30 mouse cellular contexts compared by ENCODE assay signal in genomic region chr9:44065177-44065576, GRCm38 (mm10). TPM values are rescaled to one million over a fixed set of nuclear protein-coding genes. Genes with fewer than 3 reads are reported as not detected.
DNase-seq lines count a peak whose midpoint lies in the region; ATAC-seq and TF ChIP-seq lines count a peak whose summit lies in the region.
"Had no signal": no experiment of that assay in that cellular context is flagged by ENCODE, and none has a peak within 500 bp of the region (broad histone marks: within the 10 kb centered on the region; RNA-seq: fewer than 3 reads in every experiment).

No protein-coding gene starts in this region.

- no peaks in the 10 kb centered on the region for H3K9me3 ChIP-seq in hindbrain, postnatal 0 days (ENCODE audit: low read length)
- H3K9me3 ChIP-seq in hindbrain, embryonic 13.5 days = no peaks in the 10 kb centered on the region
- no peaks in the 10 kb centered on the region for H3K9me3 ChIP-seq in liver, embryonic 14.5 days (ENCODE audit: control insufficient read depth, low read length)
- H3K9me3 ChIP-seq: embryonic facial prominence, embryonic 13.5 days; forebrain, embryonic 12.5 days; heart, embryonic 10.5 days; hindbrain, embryonic 10.5 days; limb, embryonic 12.5 days; megakaryocyte, embryonic 14.5 days had no signal

- DNase-seq in cerebellum, adult 11-12 months = peak; percentile 29
- no peak for DNase-seq in cerebellum, adult 8-10 months
- no peak for DNase-seq in hindbrain, postnatal 0 days (ENCODE audit: low spot score)
- no peak for DNase-seq in liver, embryonic 14.5 days (ENCODE audit: low read depth in 3 of 3, low spot score in 3 of 3)
- no peak for DNase-seq in liver
- DNase-seq in testis, postnatal 10 days (ENCODE audit: low spot score) = no peak
- DNase-seq: adrenal gland, postnatal 14 days; cerebellum, postnatal 36 days; embryo, embryonic 11 days; gastrocnemius, postnatal 36 days; kidney, adult 18-20 months; kidney, postnatal 10 days; lung, postnatal 36 days; right cerebral cortex, adult 18-20 months; right cerebral cortex, postnatal 4 days; thymus, adult 2 months; thymus, postnatal 4 days had no signal

- no peaks in the 10 kb centered on the region for H3K4me1 ChIP-seq in hindbrain, postnatal 0 days (ENCODE audit: insufficient read depth, low read length)
- peaks cover 10% of the 10 kb centered on the region for H3K4me1 ChIP-seq in hindbrain, embryonic 13.5 days (replicated peaks)
- peaks cover 4 to 5% of the 10 kb centered on the region in 2 experiments; a peak in 2 of 4 replicates for H3K4me1 ChIP-seq in liver, embryonic 14.5 days (replicated peaks; ENCODE audit: control insufficient read depth in 2 of 2, insufficient read depth in 2 of 2, low read length in 1 of 2)
- peaks cover 5% of the 10 kb centered on the region for H3K4me1 ChIP-seq in testis, adult 2 months (ENCODE audit: control insufficient read depth, insufficient read depth, low read length)

- no peak for TF ChIP-seq EP300 in liver, embryonic 14.5 days (IDR thresholded peaks at IDR 0.05; ENCODE audit: low read depth)

- no peak overlapping the region for H3K9ac ChIP-seq in hindbrain, postnatal 0 days (replicated peaks; ENCODE audit: low read length)
- no peak overlapping the region for H3K9ac ChIP-seq in hindbrain, embryonic 13.5 days
- H3K9ac ChIP-seq in liver, embryonic 14.5 days (replicated peaks) = no peak overlapping the region
- H3K9ac ChIP-seq: embryonic facial prominence, embryonic 13.5 days; forebrain, embryonic 12.5 days; limb, embryonic 12.5 days had no signal

- no peaks in the 10 kb centered on the region for H3K36me3 ChIP-seq in hindbrain, postnatal 0 days (ENCODE audit: insufficient read depth, low read length)
- H3K36me3 ChIP-seq in hindbrain, embryonic 13.5 days = no peaks in the 10 kb centered on the region
- H3K36me3 ChIP-seq in liver, embryonic 14.5 days (replicated peaks; ENCODE audit: control insufficient read depth, insufficient read depth, low read depth) = no peaks in the 10 kb centered on the region
- no peaks in the 10 kb centered on the region for H3K36me3 ChIP-seq in testis, adult 2 months (ENCODE audit: control insufficient read depth, insufficient read depth, low read length)
- H3K36me3 ChIP-seq: embryonic facial prominence, embryonic 13.5 days; forebrain, embryonic 12.5 days; heart, embryonic 10.5 days; hindbrain, embryonic 10.5 days; limb, embryonic 12.5 days had no signal

- no peak for TF ChIP-seq POLR2A in testis, adult 2 months (IDR thresholded peaks at IDR 0.05; ENCODE audit: control insufficient read depth, low read depth, low read length)

- no peak overlapping the region for H3K4me3 ChIP-seq in hindbrain, postnatal 0 days (ENCODE audit: low read length)
- H3K4me3 ChIP-seq in hindbrain, embryonic 13.5 days = no peak overlapping the region
- H3K4me3 ChIP-seq in liver, embryonic 14.5 days (ENCODE audit: insufficient read depth in 1 of 2, low read depth in 2 of 2, low read length in 2 of 2) = no peak overlapping the region
- H3K4me3 ChIP-seq in testis, adult 2 months (ENCODE audit: control insufficient read depth, low read depth, low read length) = peak overlapping the region; percentile 64; the same call in 1 of the 2 replicates
- H3K4me3 ChIP-seq: embryonic facial prominence, embryonic 13.5 days; erythroblast, embryonic 14.5 days; forebrain, embryonic 12.5 days; heart, embryonic 10.5 days; hindbrain, embryonic 10.5 days; limb, embryonic 12.5 days; megakaryocyte, embryonic 14.5 days had no signal

- no peaks in the 10 kb centered on the region for H3K27me3 ChIP-seq in hindbrain, postnatal 0 days (ENCODE audit: insufficient read depth, low read length)
- 0 out of 2 replicates have a peak, but pooled peaks cover 9% of the 10 kb centered on the region for H3K27me3 ChIP-seq in hindbrain, embryonic 13.5 days
- H3K27me3 ChIP-seq in liver, embryonic 14.5 days (ENCODE audit: control insufficient read depth, insufficient read depth, low read length) = no peaks in the 10 kb centered on the region; the same call in 1 of the 2 replicates
- no peaks in the 10 kb centered on the region for H3K27me3 ChIP-seq in testis, adult 2 months (ENCODE audit: control insufficient read depth, insufficient read depth, low read length)
- H3K27me3 ChIP-seq: embryonic facial prominence, embryonic 13.5 days had no signal

- ATAC-seq in hindbrain, postnatal 0 days = no peak
- no peak for ATAC-seq in hindbrain, embryonic 13.5 days (ENCODE audit: low FRiP score)
- ATAC-seq in liver, embryonic 14.5 days (ENCODE audit: insufficient read depth) = no peak
- ATAC-seq: midbrain, embryonic 16.5 days had no signal

- TF ChIP-seq CTCF in hindbrain, postnatal 0 days (IDR thresholded peaks at IDR 0.05; ENCODE audit: low read depth) = peak; percentile 2; the same call in 1 of the 2 replicates
- TF ChIP-seq CTCF in liver, embryonic 14.5 days (IDR thresholded peaks at IDR 0.05; ENCODE audit: low read depth) = peak; percentile 29; the same call in 1 of the 2 replicates
- TF ChIP-seq CTCF in testis, adult 2 months (IDR thresholded peaks at IDR 0.05; ENCODE audit: control insufficient read depth, insufficient read depth, insufficient replicate concordance, low read depth, low read length) = no peak

- 51% methylated on average over 1 of the region's 1 CpGs for WGBS in hindbrain, postnatal 0 days
- WGBS in hindbrain, embryonic 13.5 days = 42% methylated on average over 1 of the region's 1 CpGs
- 28% methylated on average over 1 of the region's 1 CpGs for WGBS in liver, embryonic 14.5 days (ENCODE audit: insufficient replicate concordance)

- no peak overlapping the region for H3K27ac ChIP-seq in hindbrain, postnatal 0 days
- no peak overlapping the region for H3K27ac ChIP-seq in hindbrain, embryonic 13.5 days
- no peak overlapping the region for H3K27ac ChIP-seq in liver, embryonic 14.5 days
- H3K27ac ChIP-seq in testis, adult 2 months (ENCODE audit: control insufficient read depth, insufficient read depth, low read depth, low read length) = no peak overlapping the region
- H3K27ac ChIP-seq: embryonic facial prominence, embryonic 13.5 days; forebrain, embryonic 12.5 days; heart, embryonic 10.5 days; hindbrain, embryonic 10.5 days; limb, embryonic 12.5 days had no signal

- no peak overlapping the region for H3K4me2 ChIP-seq in hindbrain, postnatal 0 days (ENCODE audit: low read depth, low read length)
- H3K4me2 ChIP-seq in hindbrain, embryonic 13.5 days = no peak overlapping the region
- H3K4me2 ChIP-seq in liver, embryonic 14.5 days (ENCODE audit: low read depth) = no peak overlapping the region
- H3K4me2 ChIP-seq: embryonic facial prominence, embryonic 13.5 days; forebrain, embryonic 12.5 days; limb, embryonic 12.5 days had no signal

RNA-seq across cellular contexts. Expression of gene Usp2, which starts 1.6 kb away (rescaled TPM):
- total RNA-seq in hindbrain, postnatal 0 days (2014; rRNA removed) = 11.0 and 14.2 TPM in 2 replicates
- polyA plus RNA-seq in hindbrain, postnatal 0 days (2015; fragmentation: Nextera tagmentation; extraction: Ambion mirVana) = 19.6 and 20.5 TPM in 2 replicates
- polyA plus RNA-seq in hindbrain, embryonic 13.5 days (2015; fragmentation: Nextera tagmentation; extraction: Ambion mirVana) = 8.1 and 12.2 TPM in 2 replicates
- polyA plus RNA-seq in liver, embryonic 14.5 days (2012; rRNA removed) = 0.27 TPM in 2 replicates
- polyA plus RNA-seq in liver, embryonic 14.5 days (2014; fragmentation: Nextera tagmentation; extraction: Ambion mirVana) = 1.6 and 2.0 TPM in 2 replicates
- polyA plus RNA-seq in testis, adult 2 months (2012; rRNA removed) = 597 and 615 TPM in 2 replicates
- polyA plus RNA-seq: erythroblast, embryonic 14.5 days had no signal

RNA-seq across cellular contexts. Expression of gene Thy1, which starts 22.0 kb away (rescaled TPM):
- 131 and 138 TPM in 2 replicates for total RNA-seq in hindbrain, postnatal 0 days (2014; rRNA removed)
- 49.6 and 51.1 TPM in 2 replicates for polyA plus RNA-seq in hindbrain, postnatal 0 days (2015; fragmentation: Nextera tagmentation; extraction: Ambion mirVana)
- polyA plus RNA-seq in hindbrain, embryonic 13.5 days (2015; fragmentation: Nextera tagmentation; extraction: Ambion mirVana) = 0.27 and 0.55 TPM in 2 replicates
- polyA plus RNA-seq in liver, embryonic 14.5 days (2012; rRNA removed) = 0.64 and 0.90 TPM in 2 replicates
- polyA plus RNA-seq in liver, embryonic 14.5 days (2014; fragmentation: Nextera tagmentation; extraction: Ambion mirVana) = 0.14 and 0.33 TPM in 2 replicates
- 0.36 and 0.95 TPM in 2 replicates for polyA plus RNA-seq in testis, adult 2 months (2012; rRNA removed)
- polyA plus RNA-seq: erythroblast, embryonic 14.5 days; forebrain, embryonic 12.5 days; limb, embryonic 12.5 days had no signal

RNA-seq across cellular contexts. Expression of gene Mfrp, which starts 36.4 kb away (rescaled TPM):
- 2.8 and 4.0 TPM in 2 replicates for total RNA-seq in hindbrain, postnatal 0 days (2014; rRNA removed)
- polyA plus RNA-seq in hindbrain, postnatal 0 days (2015; fragmentation: Nextera tagmentation; extraction: Ambion mirVana) = 0.24 and 0.50 TPM in 2 replicates
- polyA plus RNA-seq in hindbrain, embryonic 13.5 days (2015; fragmentation: Nextera tagmentation; extraction: Ambion mirVana) = 0.22 TPM in 1 of 2 replicates, not detected in the other
- not detected in 2 replicates for polyA plus RNA-seq in liver, embryonic 14.5 days (2012; rRNA removed)
- polyA plus RNA-seq in liver, embryonic 14.5 days (2014; fragmentation: Nextera tagmentation; extraction: Ambion mirVana) = not detected in 2 replicates
- polyA plus RNA-seq in testis, adult 2 months (2012; rRNA removed) = 1.4 and 3.4 TPM in 2 replicates
- total RNA-seq: adrenal gland, postnatal 14 days; gastrocnemius, postnatal 36 days had no signal
- polyA plus RNA-seq: erythroblast, embryonic 14.5 days; heart, embryonic 16.5 days; liver, embryonic 16.5 days; neural tube, embryonic 14.5 days had no signal

RNA-seq across cellular contexts. Expression of gene C1qtnf5, which starts 41.9 kb away (rescaled TPM):
- total RNA-seq in hindbrain, postnatal 0 days (2014; rRNA removed) = 36.7 and 39.5 TPM in 2 replicates
- polyA plus RNA-seq in hindbrain, postnatal 0 days (2015; fragmentation: Nextera tagmentation; extraction: Ambion mirVana) = 12.3 and 12.8 TPM in 2 replicates
- polyA plus RNA-seq in hindbrain, embryonic 13.5 days (2015; fragmentation: Nextera tagmentation; extraction: Ambion mirVana) = 3.2 and 5.3 TPM in 2 replicates
- 0.24 and 0.27 TPM in 2 replicates for polyA plus RNA-seq in liver, embryonic 14.5 days (2012; rRNA removed)
- polyA plus RNA-seq in liver, embryonic 14.5 days (2014; fragmentation: Nextera tagmentation; extraction: Ambion mirVana) = 0.27 and 0.30 TPM in 2 replicates
- polyA plus RNA-seq in testis, adult 2 months (2012; rRNA removed) = 2.0 and 3.1 TPM in 2 replicates

RNA-seq across cellular contexts. Expression of gene Gm49380, which starts 48.1 kb away (rescaled TPM):
- total RNA-seq in hindbrain, postnatal 0 days (2014; rRNA removed) = not detected in 2 replicates
- 0.21 TPM in 1 of 2 replicates, not detected in the other for polyA plus RNA-seq in hindbrain, postnatal 0 days (2015; fragmentation: Nextera tagmentation; extraction: Ambion mirVana)
- 0.12 and 0.49 TPM in 2 replicates for polyA plus RNA-seq in hindbrain, embryonic 13.5 days (2015; fragmentation: Nextera tagmentation; extraction: Ambion mirVana)
- polyA plus RNA-seq in liver, embryonic 14.5 days (2012; rRNA removed) = 0.05 and 0.09 TPM in 2 replicates
- not detected in 2 replicates for polyA plus RNA-seq in liver, embryonic 14.5 days (2014; fragmentation: Nextera tagmentation; extraction: Ambion mirVana)
- polyA plus RNA-seq in testis, adult 2 months (2012; rRNA removed) = 1.2 and 1.6 TPM in 2 replicates
- polyA plus RNA-seq: erythroblast, embryonic 14.5 days; liver, embryonic 16.5 days; thymus, adult 2 months had no signal

Comparison
In these comparisons a context has a peak if more than half of its experiments do, and no peak if none do; other contexts are left out.
1. RNA of gene Thy1, which starts 22.0 kb away (polyA plus RNA-seq): 49.6 to 51.1 TPM in hindbrain, postnatal 0 days; 0.14 to 0.90 TPM in liver, embryonic 14.5 days, 0.27 to 0.55 TPM in hindbrain, embryonic 13.5 days and 0.36 to 0.95 TPM in testis, adult 2 months; every median in the first group is over 10 times any median in the second.
2. RNA of gene Usp2, which starts 1.6 kb away (polyA plus RNA-seq): 597 to 615 TPM in testis, adult 2 months; 19.6 to 20.5 TPM in hindbrain, postnatal 0 days, 8.1 to 12.2 TPM in hindbrain, embryonic 13.5 days and 0.27 to 2.0 TPM in liver, embryonic 14.5 days; every median in the first group is over 10 times any median in the second.